ENCODE assay signal across 8 mouse cellular contexts in genomic region chr2:38658338-38658836, GRCm38 (mm10). TPM values are rescaled to one million over a fixed set of nuclear protein-coding genes. Genes with fewer than 3 reads are reported as not detected.
A peak's percentile ranks its signal among the peaks of the same experiment; 100 is the strongest.
DNase-seq lines count a peak whose midpoint lies in the region; ATAC-seq lines count a peak whose summit lies in the region.

No protein-coding gene starts in this region.

- no peaks in the 10 kb centered on the region for H3K9me3 ChIP-seq in erythroblast, embryonic 14.5 days (ENCODE audit: control insufficient read depth, low read length)
- no peaks in the 10 kb centered on the region for H3K9me3 ChIP-seq in midbrain, embryonic 10.5 days (replicated peaks)

- 0% methylated on average over 25 of the region's 25 CpGs for WGBS in midbrain, embryonic 10.5 days

- peak overlapping the region; percentile 33 for H3K4me3 ChIP-seq in erythroblast, embryonic 14.5 days (replicated peaks)
- peak overlapping the region; percentile 59 for H3K4me3 ChIP-seq in midbrain, embryonic 10.5 days

- H3K27me3 ChIP-seq in erythroblast, embryonic 14.5 days (ENCODE audit: control insufficient read depth): peaks cover 24% of the 10 kb centered on the region
- peaks cover 16% of the 10 kb centered on the region for H3K27me3 ChIP-seq in midbrain, embryonic 10.5 days (ENCODE audit: low read depth, poor library complexity, severe bottlenecking)

- no peaks in the 10 kb centered on the region for H3K36me3 ChIP-seq in erythroblast, embryonic 14.5 days (ENCODE audit: control insufficient read depth)
- no peaks in the 10 kb centered on the region for H3K36me3 ChIP-seq in midbrain, embryonic 10.5 days

- peak overlapping the region; percentile 84 for H3K27ac ChIP-seq in midbrain, embryonic 10.5 days (replicated peaks)

- no peak for ATAC-seq in erythroblast, adult 5-6 weeks (replicated peaks; ENCODE audit: low FRiP score, poor library complexity, severe bottlenecking)
- ATAC-seq in common myeloid progenitor, adult 5-6 weeks (replicated peaks; ENCODE audit: low read depth, poor library complexity, severe bottlenecking): peak; percentile 94
- peak; percentile 52 for ATAC-seq in inflammation-experienced regulatory T-cells, adult 6 months

- intact Hi-C loops in gastrocnemius, postnatal 14 days (cut with DNase I; ENCODE audit: low total_unique reads): loop anchor here (2.0 kb wide), 1 partner anchor 228 kb away; no protein-coding TSS in a partner anchor
- intact Hi-C loops in left cerebral cortex, postnatal 36 days (cut with DNase I): no loop called here

- H3K4me1 ChIP-seq in erythroblast, embryonic 14.5 days (ENCODE audit: control insufficient read depth): peaks cover 3% of the 10 kb centered on the region
- H3K4me1 ChIP-seq in midbrain, embryonic 10.5 days: peaks cover 7% of the 10 kb centered on the region; the same call in 1 of the 2 replicates

- peak; percentile 84 for DNase-seq in gastrocnemius, postnatal 14 days
- peak; percentile 68 to 76 for DNase-seq in left cerebral cortex, postnatal 36 days (ENCODE audit: low spot score in 2 of 2)
- DNase-seq in midbrain, embryonic 10.5 days (ENCODE audit: low spot score): peak; percentile 87
- DNase-seq in skeletal muscle tissue, adult 2 months (ENCODE audit: low read depth, low spot score): peak; percentile 34

RNA-seq across cellular contexts. Expression of gene Psmb7, which starts 14.5 kb away (rescaled TPM):
- 2.0 and 2.3 TPM in 2 replicates for polyA plus RNA-seq in erythroblast, embryonic 14.5 days (2012)
- total RNA-seq in erythroblast, adult 5-6 weeks (2015; ENCODE audit: low replicate concordance): 55.8 and 124 TPM in 2 replicates
- total RNA-seq in erythroblast, adult 5-6 weeks (2017; ENCODE audit: low replicate concordance): 83.9 and 94.1 TPM in 2 replicates
- total RNA-seq in common myeloid progenitor, adult 5-6 weeks (2017): 199 and 247 TPM in 2 replicates
- total RNA-seq in gastrocnemius, postnatal 14 days (2021): 100 to 1,000 TPM; 280 to 288 TPM
- polyA plus RNA-seq in inflammation-experienced regulatory T-cells, adult 6 months (2017; shearing (Covaris generic)): 100 to 1,000 TPM in 2 of 3 experiments, 10 to 100 TPM in 1; 89.2 to 158 (median 118) TPM
- total RNA-seq in left cerebral cortex, postnatal 36 days (2021): 100 to 1,000 TPM; 180 to 206 TPM
- 322 and 336 TPM in 2 replicates for polyA plus RNA-seq in midbrain, embryonic 10.5 days (2016; fragmentation: Nextera tagmentation; extraction: Ambion mirVana)

RNA-seq across cellular contexts. Expression of gene Nr5a1, which starts 56.0 kb away (rescaled TPM):
- not detected in 2 replicates for polyA plus RNA-seq in erythroblast, embryonic 14.5 days (2012)
- total RNA-seq in erythroblast, adult 5-6 weeks (2015; ENCODE audit: low replicate concordance): not detected in 2 replicates
- not detected in 2 replicates for total RNA-seq in erythroblast, adult 5-6 weeks (2017; ENCODE audit: low replicate concordance)
- not detected in 2 replicates for total RNA-seq in common myeloid progenitor, adult 5-6 weeks (2017)
- total RNA-seq in gastrocnemius, postnatal 14 days (2021): not detected
- polyA plus RNA-seq in inflammation-experienced regulatory T-cells, adult 6 months (2017; shearing (Covaris generic)): not detected
- under 1 TPM in 1 of 2 experiments, not detected in 1; 0.25 TPM for total RNA-seq in left cerebral cortex, postnatal 36 days (2021)
- polyA plus RNA-seq in midbrain, embryonic 10.5 days (2016; fragmentation: Nextera tagmentation; extraction: Ambion mirVana): 0.07 and 0.12 TPM in 2 replicates

Comparison
In these comparisons a context has a peak if more than half of its experiments do, and no peak if none do; other contexts are left out.
1. DNase-seq: peak in every context shown above with its lines; median percentile 87 in midbrain, embryonic 10.5 days; 84 in gastrocnemius, postnatal 14 days; 72 in left cerebral cortex, postnatal 36 days; 34 in skeletal muscle tissue, adult 2 months.